Mouse (Mus musculus) Muller cell, postnatal 12 days (primary cell): ENCODE results near the gene Higd1a.
A peak's percentile ranks its signal among the peaks of the same experiment; 100 is the strongest.

Experiments
- DNase-seq: peaks from one replicate; pipeline ENCODE4 v3.0.0-alpha.2; 2015; ENCODE audit errors: inconsistent ontology term

Gene Higd1a

DNA sequence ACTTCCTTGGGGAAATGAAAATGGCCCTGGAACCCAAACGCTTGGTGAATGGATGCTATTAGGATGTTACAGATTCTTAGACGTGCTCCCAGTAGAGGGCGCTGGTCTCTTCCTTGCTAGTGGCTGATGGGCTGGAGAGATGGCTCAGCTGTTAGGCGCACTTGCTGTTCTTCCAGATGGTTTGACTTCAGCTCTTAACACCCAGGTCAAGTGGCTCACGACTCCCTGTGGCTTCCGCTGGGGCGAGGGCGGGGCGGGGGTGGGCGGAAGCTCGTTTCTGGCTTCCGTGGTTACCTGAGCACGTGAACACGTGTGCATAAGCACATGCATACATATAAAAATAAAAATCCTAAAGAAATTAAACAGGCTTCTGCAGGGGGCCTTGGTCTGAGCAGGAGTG lies 22.7 kb upstream of the Higd1a start:
- no peak for DNase-seq

DNA sequence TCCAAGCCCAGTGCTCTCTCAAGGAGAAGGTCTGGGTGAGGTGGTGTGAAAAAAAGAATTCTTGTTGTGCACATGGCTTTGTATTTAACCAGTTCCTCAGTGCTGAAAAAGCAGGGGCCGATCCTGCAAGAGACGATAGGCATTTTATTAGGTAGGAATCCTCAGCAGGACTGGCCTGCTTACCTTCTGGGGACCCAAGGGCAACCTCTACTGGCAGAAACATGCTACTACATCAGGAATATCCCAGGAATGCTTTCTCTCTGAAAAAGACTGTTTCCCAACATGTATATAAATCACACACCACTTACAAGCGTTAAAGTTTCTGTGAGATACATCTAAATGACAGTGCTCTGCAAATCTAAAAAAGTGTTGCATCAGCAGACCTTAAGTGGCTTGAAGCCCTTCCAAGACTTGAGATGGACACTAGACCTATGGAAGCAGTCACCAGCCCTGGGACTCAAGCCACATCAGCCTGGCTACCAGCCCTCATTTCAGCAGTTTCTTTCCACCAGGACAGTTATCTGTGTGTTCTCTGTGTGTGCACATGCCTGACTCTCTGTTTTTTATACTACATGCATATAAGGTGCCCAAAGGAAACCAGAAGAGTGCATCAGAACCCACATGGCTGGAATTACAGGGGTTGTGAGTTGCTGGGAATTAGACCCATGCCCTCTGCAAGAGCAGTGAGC lies 19.0 kb upstream of the Higd1a start:
- no peak for DNase-seq

DNA sequence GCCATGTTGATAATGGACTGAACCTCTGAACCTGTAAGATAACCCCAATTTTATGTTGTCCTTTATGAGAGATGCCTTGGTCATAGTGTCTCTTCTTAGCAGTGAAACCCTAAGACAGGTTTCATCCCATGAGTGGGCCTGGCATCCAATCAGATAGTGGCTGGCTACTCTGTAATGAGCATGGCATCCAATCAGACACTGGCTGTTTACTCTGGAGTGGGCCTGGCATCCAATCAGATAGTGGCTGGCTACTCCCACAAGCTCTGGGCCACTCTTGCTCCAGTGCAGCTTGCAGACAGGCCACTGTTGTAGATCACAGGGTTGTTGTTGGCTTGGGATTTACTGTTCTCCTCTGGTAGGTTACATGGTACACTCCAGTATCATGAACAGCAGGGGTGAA lies 15.4 kb upstream of the Higd1a start:
- no peak for DNase-seq

DNA sequence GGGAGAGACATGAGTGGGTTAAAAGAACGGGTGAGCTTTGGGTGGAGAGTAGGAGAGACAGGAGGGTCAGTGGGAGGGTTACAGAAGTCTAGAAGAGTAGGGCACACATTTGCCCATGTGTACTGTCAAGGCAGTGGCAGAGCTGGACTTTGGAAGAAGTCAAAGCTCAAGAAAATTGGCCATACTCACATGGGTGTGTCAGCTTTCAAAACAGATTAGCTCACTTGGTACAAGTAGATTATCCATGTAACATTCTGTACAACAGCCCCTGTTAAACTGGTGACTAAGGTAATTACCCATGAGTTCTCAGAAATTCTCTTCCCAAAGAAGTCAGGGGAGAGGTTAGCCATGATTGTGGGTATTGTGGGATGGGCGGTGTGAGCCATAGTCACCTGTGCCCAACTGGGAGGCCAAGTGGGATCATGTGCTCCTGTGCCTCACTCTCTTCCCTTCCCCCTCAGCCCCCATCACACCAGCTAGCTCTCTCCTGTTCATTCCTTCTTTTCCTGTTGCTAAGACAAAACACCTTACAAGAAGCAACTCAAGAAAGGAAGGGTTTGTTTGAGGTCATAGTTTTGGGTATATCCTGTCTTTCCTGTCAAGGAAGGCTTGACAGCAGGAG lies 14.0 kb upstream of the Higd1a start:
- DNase-seq: no peak

DNA sequence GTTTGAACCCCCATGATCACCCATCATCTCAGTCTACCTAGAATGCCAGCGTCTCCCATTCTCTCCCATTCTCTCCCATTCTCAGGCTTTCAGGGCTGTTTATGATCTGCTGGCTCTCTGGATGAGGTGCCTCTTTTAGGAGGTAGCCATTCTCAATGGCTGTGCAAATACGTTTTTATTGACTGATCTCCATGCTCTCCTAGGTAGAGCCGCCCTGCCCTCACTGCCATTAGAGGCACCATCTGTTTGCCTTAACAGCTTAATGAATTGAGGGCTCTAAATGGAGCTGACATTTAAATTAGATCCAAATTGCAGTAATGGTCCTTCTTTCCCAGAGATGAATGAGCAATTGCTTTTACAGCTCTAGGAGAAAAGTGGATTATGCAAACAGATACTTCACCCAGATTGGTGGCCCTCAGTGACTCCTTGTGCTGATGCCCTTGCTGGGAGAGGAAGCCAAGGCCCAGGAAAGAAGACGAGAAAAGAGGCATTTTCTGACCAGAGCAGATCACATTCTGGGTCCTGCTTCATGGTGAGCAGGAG lies 11.9 kb upstream of the Higd1a start:
- DNase-seq: no peak

DNA sequence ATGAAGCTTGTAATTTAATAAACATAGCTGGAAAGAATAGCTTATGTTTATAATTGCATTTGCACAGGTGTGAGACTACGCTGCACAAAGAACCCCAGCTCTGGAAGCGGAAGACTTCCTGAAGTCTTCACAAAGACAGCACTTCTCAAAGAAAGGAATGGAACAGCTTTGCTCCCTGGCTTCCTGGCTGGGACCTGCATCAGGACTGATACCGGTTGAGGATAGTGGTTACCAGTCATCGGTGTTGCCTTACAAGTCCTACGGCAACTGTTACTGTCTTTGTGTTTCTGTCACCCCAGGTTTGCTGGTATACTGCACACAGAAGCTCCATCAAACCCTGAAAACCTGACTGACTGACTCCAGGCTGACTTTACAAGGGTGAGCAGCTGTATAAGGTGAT lies 11.3 kb upstream of the Higd1a start:
- DNase-seq: no peak

DNA sequence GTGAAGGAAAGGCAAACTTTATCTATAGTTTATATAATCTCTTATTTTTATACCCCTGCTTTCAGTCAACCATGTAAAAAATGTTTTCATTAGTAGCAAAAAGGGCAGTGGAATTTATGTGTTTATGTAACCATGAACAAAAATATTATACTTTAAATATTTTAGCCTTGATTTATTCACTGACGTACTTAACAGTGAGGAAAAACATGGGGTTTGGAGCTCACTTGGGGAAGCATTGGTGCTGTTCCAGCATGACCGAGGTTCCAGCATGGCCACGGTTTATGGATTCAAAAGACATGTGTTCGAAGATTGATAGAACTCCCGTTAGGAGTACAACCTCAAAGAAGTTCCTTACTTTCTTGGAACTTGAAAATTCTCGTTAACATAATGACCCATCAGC lies 10.1 kb upstream of the Higd1a start:
- no peak for DNase-seq

DNA sequence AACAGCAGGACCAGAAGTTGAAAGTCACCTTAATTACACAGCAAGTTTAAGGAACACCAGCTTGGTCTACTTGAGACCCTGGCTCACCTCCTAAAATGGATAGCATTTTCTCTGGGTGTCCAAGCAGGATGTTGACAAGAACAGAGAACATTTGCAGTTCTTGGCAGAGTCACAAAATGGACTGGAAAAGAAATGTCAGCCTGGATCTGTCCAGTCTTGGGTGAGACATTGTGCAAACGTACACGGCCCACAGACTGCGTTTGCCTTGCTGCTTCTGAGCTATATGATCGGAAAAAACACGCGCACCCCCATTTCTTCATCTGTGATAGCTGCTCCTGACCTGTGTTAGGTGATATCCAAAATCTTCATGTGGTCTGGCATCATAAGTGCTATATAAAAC lies 9.5 kb upstream of the Higd1a start:
- no peak for DNase-seq

DNA sequence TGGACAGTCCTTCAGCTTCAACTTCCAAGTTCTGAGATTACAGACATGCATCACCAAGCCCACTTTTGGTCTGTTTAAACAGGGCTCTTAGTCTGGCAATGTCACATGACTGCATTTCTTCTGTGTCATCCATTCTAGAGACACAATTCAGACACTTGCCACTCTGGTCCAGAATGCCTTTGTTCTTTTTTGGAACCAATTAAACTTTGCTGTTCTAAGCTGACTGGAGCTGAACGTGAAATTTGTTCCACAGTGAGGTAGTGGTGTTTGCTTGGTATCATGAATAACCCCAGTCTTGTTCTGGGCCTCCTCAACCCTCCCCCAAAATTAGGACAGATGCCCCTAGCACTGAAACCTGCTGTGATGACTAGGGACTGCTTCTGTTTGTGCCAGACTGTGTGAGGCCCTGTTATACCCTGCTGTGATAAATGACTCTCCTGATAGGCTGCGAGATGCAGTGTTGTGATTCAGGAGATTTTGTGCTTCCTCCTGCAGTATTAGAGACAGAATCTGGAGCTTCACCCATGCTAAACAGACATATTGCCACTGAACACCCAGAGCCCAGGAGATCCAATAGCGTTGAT lies 7.4 kb upstream of the Higd1a start:
- peak; percentile 47 for DNase-seq

DNA sequence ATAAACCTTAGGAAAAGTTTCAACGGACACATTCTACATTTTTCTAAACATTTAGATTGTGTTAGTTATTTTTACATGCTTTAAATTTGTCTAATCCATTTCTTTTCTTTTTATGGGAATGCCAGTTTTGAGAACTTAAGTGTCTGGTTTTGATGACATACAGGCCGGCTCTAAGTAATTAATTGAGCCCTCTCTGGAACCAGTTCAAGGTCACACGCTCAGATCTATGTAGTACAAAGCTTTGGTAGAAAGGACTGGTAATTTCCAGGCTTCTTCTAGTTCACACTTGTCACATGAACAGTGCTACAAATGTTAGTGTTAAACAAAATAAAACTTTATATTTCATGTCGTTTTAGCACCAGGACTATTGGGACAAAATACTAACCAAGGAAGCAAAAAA lies 6.7 kb upstream of the Higd1a start:
- no peak for DNase-seq

DNA sequence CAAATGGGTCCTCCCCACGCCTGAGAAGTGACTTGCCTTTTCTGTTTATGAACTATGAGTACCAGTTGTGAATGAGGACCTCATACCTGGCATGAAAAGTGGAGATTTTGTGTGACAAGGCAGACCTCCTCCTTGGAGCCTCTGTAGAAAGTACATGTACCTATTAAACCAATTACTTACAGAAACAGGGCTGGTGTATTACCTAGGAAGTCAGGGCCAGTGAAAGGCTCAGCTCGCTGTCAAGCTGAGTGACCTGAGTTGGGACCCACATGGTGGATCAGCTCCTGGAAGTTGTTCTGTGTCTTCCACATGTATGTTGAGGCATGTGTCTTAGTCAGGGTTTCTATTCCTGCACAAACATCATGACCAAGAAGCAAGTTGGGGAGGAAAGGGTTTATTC lies 2.8 kb upstream of the Higd1a start:
- DNase-seq: no peak

DNA sequence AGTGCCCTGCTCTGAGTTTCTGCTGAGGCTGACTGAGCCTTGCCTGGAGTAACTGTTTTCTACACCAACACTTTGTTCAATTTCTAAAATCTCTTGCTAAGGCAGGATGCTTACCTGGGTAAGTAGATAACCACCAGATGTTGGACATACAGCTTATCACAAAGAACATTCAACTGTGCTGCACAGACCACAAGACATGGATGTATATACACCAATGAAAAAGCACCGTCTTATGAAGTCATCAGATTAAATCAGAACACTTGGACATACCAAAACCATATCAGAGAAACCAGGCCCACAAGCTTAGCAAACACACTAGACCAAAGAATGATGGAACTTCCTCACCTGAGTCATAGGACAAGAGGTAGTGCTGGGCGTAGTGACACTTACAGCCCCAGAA lies 1.2 kb upstream of the Higd1a start:
- no peak for DNase-seq

DNA sequence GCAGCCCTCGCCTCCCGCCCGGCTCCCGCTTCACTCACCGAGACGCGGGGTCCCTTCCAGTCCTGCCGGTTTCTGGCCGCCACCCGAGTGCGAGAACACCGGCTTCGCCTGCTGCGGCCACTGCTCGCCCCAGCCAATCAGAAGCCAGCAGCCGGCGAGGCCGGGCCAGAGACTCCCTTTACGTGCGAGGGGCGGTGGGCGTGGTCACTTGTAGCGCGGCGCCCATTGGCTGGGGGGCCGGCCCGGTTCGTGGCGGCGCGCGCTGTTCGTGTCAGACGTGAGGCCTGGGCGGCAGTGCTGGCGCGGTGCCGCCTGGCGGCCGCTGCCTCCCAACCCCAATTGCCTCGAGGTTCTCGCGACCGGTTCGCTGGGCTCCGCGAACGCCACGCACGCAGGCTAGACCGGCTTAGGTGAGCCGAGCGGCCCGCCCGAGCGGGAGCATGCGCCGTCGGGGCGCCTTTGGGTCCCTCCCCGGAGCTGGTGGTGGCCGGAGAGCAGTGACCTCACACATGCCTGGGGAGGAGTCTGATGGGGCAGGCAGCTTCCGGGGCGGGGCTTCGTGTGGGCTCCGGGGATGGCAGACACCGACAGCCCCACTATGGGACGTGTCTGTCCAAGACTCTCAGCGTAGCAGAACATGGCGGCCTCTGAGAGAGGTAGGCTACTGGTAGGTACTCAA lies 549 bp downstream of the Higd1a start:
- peak; percentile 99 for DNase-seq

DNA sequence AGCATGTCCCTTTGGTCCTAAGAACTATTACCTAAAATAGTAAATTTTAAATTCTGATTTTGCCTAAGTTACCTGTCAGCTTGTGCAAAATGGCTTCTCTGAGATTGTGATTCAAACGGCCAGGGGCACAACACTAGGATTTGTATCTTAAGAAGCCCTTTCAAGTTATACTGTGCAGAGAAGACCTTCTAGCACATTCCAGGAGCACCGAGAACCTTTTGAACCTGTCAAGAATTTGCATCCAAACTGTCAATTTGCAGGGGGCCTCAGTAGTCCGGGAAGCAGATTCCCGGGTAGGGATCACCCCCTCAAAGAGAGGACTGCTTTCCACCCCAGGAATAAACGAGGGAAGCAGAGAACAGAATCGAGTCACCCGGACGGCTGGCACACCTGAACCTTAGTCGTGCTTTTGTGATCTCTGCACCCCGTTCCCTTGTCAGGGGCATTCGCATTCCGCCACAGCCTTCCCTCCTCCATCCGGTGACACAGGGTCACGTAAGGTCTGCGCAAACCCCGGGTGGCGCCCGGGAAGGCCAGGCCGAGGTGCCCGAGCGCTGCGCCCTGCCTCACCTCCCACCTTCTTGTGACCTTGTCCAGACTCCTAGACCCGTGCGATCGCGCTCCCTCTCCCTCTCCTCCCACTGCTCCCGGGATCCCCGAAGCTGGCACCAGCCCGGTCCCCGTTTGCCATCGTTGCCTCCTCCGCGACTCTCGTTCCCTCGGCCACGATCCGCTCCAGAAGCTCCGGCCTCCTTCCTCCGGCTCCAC lies 1.3 kb downstream of the Higd1a start:
- no peak for DNase-seq

DNA sequence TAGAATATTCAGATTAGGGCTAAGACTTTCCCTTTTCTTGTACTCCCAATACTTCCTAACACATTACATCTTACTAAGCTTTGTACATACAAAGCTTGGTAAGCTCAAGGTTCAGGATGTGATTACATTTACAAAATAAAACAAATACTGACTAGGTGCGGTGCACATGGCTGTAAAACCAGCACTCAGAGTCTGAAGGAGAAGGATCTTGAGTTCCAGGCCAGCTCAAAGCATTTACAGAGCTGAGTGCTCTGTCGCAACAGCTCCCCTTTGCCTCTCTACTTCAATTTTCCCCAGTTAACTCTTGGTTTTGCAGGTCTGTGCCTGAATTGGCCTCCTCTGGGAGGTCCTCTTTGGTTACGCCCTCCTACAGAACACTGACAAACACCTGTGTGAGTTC lies 3.9 kb downstream of the Higd1a start:
- no peak for DNase-seq

DNA sequence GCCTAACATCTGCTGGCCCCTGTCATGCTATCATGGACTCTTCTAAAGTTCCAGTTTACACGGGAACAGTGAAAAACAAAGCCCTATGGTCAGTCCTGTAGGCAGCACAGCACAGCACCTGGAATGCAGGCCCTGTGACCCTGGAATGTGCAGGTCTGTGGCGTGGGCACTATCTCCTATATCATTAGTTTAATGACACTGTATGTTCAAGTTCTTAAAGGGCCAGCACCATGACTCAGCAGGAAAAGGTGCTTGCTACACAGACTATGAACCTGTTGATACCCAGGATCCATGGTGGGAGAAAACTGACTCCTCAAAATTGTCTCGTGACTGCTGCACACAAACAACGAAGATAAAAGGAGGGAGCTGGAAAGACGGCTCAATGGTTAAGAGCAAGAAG lies 10.3 kb downstream of the Higd1a start:
- no peak for DNase-seq

DNA sequence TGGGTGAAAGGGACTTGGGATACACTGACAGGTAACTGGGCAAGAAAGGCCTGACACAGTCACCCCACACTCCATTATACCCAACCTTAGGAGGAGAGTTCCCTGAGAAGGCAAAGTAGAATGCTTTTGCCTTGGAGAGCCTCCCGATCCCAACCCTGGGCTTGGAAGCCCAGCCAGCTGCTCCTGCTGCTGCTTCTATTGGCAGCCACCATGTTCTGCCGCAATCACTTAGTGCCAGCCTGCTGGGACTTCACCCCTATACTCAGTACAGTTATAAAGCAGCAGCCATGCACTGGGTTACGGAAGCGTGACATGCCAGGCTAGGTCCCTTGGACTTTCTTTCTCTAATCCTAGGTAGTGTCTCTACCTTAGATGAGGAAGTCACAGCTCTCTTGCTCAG lies 11.0 kb downstream of the Higd1a start:
- DNase-seq: no peak

DNA sequence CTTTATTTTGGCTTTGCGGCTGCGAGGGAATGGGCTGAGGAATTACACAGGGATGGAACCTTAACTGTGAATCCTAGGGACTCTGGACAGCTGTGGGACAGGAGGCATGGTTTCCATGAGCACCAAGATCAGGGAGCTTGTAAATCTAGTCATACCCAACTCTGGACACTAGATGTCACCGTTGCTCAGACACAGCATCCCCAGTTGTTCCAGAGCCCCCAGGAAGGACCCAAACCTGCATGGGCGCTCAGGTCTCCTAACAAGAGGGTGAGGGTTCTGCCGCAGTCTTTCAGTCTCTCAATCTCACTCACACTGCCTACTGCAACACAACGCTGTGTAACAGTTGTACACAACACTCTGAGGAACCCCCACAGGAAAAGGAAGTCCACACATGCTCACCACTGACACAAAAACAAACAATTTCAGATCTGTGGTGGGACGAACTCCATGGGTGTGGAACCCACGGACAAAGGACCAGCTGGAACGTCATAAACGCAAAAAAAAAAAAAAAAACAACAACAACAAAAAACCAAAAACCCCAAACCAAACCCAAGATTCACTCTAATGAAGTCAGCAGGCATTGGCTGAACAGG lies 11.5 kb downstream of the Higd1a start:
- no peak for DNase-seq

DNA sequence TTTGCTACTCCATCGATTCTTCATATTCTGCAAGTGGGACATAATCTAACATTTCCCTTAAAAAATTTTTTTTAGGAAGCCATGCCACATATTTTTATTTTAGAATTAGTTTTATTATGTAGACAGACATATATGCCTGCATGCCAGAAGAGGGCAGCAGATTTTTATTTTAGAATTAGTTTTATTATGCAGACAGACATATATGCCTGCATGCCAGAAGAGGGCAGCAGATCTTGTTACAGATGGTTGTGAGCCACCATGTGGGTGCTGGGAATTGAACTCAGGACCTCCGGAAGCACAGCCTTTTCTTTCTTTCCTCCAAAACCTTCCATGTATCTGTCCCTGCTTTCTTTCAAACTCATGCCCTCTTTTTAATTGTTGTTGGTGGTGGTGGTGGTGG lies 15.2 kb downstream of the Higd1a start:
- no peak for DNase-seq

DNA sequence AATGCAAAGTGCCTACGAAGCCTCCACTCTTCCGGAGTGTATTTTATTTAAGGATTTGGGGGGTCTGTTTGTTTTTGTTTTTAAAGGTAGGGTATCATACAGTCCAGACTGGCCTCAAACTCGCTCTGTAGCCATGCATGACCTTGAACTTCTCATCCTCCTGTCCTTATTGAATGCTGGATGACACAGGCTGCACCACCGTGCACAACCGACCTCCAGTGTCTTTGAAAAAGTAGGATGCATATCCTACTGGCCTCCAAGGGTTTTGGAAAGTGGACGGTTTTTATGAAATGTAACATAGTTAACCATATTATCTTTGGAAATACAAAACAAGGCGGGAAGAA lies 18.6 kb downstream of the Higd1a start:
- DNase-seq: no peak

DNA sequence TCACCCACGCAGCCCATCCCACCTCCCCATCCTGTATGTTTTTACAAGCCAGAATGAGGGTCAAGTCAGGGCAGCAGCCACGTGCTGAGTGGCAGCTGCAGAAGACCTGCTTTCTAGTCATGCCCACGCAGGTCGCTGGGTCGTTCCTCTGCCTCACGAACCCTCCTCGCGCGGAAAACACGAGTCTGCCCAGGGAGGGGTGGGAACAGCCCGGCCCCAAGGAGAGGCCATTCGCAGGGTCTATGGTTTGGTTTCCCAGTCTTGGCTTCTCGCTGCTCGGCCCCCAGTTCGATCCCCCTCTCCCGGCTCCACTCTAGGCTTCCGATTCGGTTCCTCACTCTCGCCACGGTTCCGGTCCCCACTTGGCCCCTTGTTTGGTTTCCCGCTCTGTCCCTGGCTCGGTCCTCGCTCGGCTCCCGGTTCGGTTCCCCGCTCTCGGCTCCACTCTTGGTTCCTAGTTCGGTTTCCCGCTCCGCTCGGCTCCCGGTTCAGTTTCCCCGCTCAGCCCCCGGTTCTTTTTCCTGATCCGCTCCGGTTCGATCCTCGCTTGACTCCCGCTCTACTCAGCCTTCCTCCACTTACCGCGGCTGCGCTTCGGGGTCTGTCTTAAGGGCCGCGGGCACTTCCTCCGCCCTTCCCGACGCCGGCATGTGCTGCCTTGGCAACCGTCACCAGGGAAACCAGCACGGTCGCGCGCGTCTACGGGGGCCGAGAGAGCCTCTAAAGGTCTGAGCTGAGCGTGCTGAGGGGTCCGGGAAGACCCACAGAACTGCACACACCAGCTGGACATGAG lies 19.1 kb downstream of the Higd1a start, which contains the start of gene Ccdc13:
TSS of gene Ccdc13 (minus strand) at position 633 of the 793 bp plus-strand sequence.
- DNase-seq: peak; percentile 64
